Mouse (Mus musculus) lung, postnatal 0 days (tissue): ENCODE measurements around the gene Dtx3.
"Not testable (repeated sequence)": the region's sequence is repeated elsewhere in the genome, so short reads cannot be mapped to it uniquely, and the experiment has no call there.

ENCODE experiments used
- CTCF ChIP-seq: IDR thresholded peaks from 2 replicates; pipeline ENCODE4 v1.5.1; 2016; ENCODE audit warnings: antibody characterized with exemption, mild to moderate bottlenecking
- EP300 ChIP-seq: IDR thresholded peaks from 2 replicates; pipeline ENCODE4 v1.6.1; 2016; ENCODE audit warnings: antibody characterized with exemption, mild to moderate bottlenecking, control low read depth

DNA sequence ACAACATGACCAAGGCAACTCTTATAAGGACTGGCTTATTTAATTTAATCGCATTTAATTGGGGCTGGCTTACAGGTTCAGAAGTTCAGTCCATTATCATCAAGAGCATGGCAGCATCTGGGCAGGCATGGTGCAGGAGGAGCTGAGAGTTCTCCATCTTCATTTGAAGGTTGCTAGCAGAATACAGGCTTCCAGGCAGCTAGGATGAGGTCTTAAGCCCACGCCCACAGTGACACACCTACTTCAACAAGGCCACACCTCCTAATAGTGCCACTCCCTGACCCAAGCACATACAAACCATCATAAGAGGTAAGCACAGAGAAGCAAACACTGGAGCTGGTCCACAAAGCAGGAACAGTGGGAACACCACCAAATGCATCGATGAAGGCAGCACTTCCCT, 44.3 kb downstream of the Dtx3 start:
- not testable (repeated sequence) for TF ChIP-seq CTCF, EP300
